Mouse (Mus musculus) kidney, adult 9 months (tissue): Measurements from ENCODE around the gene Vwa3a.
A peak's percentile ranks its signal among the peaks of the same experiment; 100 is the strongest.

Source experiments
- DNase-seq: peaks from one replicate; pipeline ENCODE4 v3.0.0; 2022

Gene Vwa3a

DNA sequence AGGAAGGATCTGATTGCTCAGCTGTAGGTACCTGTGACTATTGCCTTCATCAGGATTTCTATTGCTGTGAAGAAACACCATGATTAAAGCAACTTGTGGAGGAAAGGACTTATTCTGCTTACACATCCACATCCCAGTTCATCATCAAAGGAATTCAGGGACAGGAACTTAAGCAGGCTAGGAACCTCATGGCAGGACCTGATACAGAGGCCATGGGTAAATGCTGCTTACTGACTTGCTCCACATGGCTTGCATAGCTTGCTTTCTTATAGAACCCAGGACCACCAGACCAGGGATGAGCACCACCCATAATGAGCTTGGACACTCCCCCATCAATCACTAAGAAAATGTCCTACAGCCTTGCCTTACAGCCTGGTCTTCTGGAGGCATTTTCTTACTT, 9.4 kb downstream of the Vwa3a start:
- DNase-seq, result no peak

GRCm38 (mm10) chr7:120751330-120751729, 12.2 kb downstream of the Vwa3a start:
- DNase-seq, result no peak

DNA sequence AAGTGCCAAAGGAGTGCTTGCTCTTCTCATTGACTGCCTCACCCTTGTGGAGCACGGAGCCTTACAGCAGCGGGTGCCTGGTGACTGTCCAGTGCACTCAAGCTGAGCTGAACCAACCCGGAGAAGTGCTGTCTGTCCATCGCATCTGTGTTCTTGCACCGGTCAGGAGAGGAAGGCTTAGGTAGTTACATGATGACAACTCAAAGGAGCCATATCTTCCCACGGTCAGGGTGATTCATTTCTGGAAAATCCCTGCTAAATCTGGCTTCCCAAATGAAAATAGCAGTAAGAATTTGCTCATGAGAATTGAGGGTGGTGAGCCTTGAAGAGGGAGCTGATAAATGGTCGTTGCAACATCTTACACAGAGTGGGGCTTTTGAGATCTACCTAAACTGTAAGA, 12.8 kb downstream of the Vwa3a start:
- DNase-seq, result no peak

DNA sequence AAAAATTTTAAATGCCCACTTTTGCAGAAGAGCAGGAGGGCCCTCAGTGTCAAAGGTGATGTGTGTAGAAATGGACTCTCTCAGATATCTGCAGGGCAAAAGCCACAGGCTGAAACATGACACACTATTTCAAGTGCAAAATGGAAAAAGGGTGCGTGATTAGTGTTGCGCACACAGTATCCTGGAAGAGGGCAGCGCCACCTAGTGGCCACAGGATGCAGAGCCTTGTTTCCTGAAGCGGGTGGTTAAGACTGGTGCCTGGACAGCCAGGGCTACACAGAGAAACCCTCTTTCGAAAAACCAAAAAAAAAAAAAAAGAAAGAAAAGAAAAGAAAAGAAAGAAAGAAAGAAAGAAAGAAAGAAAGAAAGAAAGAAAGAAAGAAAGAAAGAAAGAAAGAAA, 15.6 kb downstream of the Vwa3a start:
- DNase-seq, result peak; percentile 78

DNA sequence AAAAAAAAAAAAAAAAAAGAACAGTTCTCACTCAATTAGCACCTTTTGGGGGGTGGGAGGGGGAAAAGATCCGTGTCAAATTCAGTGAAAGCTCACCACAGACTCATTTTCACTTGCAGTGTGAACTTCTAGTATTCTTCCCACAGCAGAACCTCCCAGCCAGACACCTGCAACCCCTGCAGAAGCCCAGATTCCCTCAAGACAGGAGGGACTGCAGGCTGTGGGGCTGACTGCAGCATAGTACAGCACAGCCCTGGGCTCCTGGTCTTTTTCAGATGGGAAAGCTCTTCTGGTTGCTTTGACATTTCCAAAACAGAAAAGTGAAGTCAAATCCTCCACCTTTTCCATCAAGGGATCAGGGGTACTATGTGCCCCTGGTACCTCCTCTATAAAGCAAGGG, 28.3 kb downstream of the Vwa3a start:
- DNase-seq, result no peak

- no peak for DNase-seq
Observed at GRCm38 (mm10) chr7:120771389-120771788, 32.3 kb downstream of the Vwa3a start.

DNA sequence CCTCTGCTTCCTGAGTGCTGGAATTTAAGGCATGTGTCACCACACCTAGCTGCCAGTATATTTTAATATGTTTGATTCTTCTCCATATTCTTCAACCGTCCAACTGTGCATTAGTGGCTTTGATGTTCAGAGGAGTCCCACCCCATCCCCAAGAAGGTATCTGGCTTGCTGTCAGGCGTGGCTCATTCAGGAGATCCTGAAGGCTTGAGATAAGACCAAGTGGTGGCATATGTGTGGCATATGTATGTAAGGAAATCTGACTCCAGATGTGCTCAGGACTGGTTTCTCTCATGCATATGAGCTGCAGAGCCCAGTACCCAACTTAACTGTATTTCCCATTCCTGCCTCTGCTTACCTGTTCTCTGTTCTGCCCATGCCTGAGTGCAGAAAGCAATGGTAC, 38.9 kb downstream of the Vwa3a start:
- DNase-seq, result no peak

DNA sequence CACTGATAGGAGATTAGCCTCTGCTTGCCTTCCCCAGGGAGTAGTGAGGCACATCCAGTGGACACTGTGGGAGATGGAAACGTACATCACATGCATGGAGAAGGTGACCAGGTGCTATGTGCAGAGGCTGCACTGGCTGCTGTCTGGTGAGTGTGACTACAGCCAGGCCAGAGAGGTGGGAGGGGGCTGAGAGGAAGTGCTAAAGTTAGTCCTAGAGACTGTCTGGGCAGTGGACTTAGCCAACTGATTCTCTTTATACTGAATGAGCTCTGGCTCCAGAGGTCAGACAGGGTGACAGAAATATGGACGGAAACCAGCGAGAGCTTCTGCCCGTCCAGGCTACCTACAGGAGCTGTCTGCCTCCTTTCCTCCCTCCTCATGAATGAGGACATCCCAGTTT, 56.4 kb downstream of the Vwa3a start:
- DNase-seq, result no peak

DNA sequence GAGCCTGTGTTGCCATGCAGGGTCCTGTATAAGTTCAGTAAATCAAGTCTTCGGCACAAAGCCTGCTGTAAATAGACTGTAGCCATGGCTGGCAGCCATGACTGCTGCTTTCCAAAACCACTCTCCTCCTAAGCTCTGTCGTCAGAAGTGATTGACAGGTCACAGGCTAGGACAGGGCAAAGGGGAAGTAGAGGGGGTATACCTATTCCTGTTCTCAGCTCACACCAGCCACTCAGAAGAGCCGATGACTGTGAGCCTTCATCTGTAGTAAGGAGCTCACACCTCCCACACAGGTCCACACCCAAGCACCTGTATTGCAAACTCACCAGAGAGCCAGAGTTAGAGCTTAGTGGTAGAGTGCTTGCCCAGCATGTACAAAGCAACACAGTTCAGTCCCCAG, 57.3 kb downstream of the Vwa3a start:
- DNase-seq, result no peak

GRCm38 (mm10) chr7:120803268-120803667, 64.2 kb downstream of the Vwa3a start:
- DNase-seq, result no peak

- DNase-seq, result no peak
Observed at GRCm38 (mm10) chr7:120809705-120810104, 70.6 kb downstream of the Vwa3a start.

GRCm38 (mm10) chr7:120811834-120812415, 72.8 kb downstream of the Vwa3a start, which contains the start of gene Gm5737:
Gene Gm5737, plus strand, starts transcription at chr7:120812365.
- DNase-seq, result no peak

DNA sequence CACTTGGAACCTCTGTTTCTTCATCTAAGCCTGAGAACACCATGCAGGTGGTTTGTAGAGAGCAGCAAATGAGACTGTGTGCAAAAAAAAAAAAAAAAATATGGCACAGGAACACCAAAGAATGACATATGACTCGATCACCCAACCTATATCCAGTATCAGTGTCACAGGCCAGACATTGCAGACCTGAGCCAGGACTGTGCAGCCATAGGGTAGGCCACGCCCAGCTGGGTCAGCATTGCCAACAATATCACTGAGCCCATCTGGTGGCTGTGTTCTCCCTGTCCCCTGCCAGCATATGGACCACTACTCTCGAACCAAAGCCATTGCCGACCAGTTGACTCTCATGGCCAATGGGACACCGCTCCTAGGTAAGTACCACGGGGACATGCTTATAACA, 78.4 kb downstream of the Vwa3a start:
- no peak for DNase-seq

DNA sequence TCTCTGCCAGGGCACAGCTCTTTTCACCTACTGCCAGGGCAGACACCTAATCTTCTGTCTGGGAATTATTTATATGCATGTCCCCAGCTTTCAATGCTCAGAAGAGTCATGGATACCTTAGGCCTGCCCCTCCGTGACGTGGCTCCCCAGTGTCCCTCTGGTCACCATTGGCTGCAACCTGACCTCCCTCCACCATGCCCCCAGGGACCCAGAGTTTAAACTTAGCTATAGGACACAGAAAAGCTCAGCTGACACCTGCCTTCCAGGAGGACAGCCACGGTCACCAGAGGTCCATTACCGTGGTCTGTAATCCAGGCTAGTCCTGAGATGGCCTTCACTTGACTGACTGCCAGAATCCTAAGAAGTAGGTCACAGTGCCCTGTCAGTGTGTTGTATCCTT, 80.3 kb downstream of the Vwa3a start:
- no peak for DNase-seq

- peak; percentile 66 for DNase-seq
Observed at GRCm38 (mm10) chr7:120823248-120823647, 84.1 kb downstream of the Vwa3a start.

- no peak for DNase-seq
Observed at GRCm38 (mm10) chr7:120825097-120825496, 86.0 kb downstream of the Vwa3a start.

- peak; percentile 37 for DNase-seq
Observed at GRCm38 (mm10) chr7:120826408-120826807, 87.3 kb downstream of the Vwa3a start.

GRCm38 (mm10) chr7:120830431-120831381, 91.6 kb downstream of the Vwa3a start:
- peak; percentile 76 for DNase-seq

GRCm38 (mm10) chr7:120834426-120834825, 95.3 kb downstream of the Vwa3a start:
- DNase-seq, result no peak

DNA sequence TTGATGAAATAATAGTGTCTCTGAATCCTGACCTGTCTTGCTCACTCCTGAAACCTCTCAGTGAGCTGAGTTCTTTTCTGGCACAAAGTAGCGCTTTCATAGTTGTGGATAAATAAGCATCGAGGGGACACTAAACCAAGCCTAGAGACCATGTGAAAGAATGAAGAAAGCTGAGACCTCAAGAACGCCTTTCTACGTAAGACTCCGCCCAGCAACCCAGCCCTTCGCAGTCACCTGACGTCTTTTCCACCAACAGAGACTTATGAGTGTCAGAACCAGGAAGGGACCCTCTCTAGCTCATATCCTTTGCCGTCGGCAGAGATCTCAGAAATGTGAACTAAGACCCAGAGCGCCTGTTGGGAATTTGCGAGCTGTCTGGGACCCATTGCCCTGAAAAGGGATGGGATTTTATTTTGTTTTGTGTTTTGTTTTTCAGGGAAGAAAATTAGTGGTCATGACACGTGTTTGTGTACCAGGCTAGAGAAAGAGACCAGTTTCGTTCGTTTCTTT, 95.8 kb downstream of the Vwa3a start:
- DNase-seq, result peak; percentile 81

DNA sequence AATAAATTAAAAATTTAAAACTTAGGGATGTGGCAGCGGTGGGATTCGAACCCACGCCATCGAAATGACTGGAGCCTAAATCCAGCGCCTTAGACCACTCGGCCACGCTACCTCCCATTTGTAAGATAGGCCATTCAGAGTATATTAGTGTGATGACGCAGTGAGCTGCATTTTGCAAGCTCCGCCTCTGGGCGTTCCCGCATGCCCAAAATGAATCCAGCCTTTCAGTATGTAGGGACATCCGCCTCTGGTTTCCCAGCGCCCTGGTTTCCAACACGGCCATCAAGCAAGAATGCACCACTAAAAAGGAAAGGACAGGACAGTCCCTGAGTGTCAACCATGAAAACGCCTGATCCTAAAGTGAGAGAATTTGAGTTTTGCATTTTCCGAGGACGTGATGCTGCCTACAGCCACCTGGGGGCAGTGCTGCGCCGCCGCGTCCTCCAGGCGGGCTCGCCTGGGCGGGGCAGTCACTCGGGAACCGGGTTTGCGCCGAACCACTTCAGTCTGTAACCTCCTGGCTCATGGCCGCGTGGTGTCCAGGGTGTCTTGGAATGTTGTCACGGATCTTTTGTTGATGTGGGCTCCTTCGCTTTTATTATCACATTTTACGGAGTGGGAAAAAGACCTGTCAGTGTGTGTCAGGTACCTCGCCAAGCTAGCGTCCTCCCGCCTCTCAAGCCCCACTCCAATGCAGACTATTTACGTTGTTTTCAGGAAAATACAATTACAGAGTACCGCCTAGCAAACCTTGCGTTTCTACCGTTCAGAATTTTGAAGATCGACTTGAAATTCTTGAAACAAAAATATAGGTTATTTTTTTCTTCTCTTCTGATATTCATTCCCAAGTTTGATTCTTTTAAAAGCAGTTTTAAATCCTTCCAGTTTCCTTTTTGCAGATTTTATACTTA, 96.6 kb downstream of the Vwa3a start:
- DNase-seq, result peak; percentile 98

- no peak for DNase-seq
Observed at GRCm38 (mm10) chr7:120836361-120836760, 97.2 kb downstream of the Vwa3a start.
